Mouse (Mus musculus): ENCODE results near the gene Ankmy2.

Ankmy2 gene

DNA sequence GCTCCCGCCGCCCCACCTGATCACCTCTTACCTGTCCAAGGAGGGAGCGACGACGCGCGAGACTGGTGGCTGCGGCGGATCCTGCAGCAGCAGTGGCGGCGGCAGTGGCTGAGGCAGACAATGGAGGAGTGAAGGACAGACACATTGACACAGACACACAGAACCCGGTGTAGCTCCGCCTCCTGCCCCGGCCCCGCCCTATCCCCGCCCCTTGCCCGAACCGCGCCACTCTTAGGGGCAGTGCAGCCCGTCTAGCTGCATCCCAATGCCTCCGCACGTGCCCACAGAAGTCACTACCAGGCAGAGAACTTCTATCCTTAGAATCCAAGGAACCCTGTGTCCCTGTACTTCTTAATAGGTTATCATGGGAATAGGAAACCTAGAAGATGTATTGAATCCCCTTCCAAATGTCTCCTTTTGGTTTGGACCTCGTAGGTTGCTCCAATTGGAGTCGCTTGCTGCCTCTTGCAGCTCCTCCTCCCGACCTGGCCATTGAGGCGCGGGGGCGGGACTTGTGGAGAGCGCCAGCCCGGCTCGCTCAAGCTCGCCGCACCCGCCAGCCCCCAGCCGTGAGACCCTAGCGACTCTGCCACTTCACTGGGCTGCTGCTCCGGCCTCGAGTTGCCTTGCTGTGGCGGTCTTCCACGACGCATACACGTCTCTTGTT, at the start of gene Ankmy2:
Ankmy2 (plus strand) TSS at position 478 of the 667 bp plus-strand sequence.
- DNase-seq (ENCODE audit: low read depth, low spot score): peak; percentile 87

DNA sequence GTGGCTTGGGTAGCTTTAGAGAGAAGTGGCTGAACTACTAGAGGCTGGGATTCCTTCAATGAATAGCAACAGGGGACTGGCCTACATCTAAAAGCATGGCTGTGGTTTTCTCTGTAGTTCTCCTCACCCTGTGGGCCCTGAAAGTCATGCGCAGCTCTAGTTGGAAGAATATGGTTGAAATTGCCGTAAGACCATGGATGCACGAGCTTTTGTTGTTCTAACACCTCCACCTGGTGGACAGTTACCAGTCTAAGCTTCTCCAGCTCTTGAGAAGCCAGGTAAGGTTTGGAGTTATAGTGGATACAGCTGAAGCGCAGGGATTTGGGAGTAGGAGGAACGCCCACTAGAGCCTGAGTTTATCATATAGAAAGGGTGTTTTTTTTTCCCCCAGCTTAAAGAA, 48.5 kb upstream of the Ankmy2 start:
- no peak for DNase-seq (ENCODE audit: low read depth, low spot score)

DNA sequence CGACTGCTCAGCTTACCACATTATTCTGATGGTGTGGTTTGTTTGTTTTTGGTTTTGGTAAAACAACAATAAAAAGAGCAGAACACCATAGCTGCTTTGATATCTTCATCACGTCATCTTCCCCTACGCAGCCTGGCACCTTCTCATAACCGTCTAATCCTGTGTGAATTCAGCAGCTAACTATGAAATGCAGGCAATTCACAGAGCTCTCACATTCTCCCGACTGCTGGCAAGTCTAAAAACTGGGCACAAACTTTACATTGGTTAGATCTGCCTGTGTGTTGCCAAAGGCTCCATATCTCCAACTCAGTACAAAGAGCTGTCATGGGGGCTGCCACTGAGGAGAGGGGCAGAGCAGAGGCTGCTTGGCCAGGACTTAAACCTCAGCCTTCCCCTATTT, 46.5 kb upstream of the Ankmy2 start:
- no peak for DNase-seq (ENCODE audit: low read depth, low spot score)

DNA sequence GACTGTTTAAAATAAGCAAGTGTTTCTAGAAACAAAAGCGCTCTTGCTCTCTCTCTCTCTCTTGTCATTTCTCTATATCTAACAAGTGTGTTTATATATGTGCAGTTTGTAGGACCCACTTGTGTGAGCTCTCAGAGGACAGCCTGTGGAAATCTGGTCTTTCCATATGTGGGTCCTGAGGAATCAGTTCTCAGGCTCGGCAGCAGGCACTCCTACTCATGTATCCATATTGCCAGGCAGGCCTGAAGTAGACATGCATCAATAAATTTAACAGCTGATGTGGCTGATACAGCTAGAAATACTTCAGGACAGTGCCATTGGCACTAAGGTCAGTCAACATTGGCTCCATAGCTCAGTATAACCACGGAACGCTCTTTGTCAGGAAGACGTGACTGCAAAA, 45.8 kb upstream of the Ankmy2 start:
- DNase-seq (ENCODE audit: low read depth, low spot score): no peak

DNA sequence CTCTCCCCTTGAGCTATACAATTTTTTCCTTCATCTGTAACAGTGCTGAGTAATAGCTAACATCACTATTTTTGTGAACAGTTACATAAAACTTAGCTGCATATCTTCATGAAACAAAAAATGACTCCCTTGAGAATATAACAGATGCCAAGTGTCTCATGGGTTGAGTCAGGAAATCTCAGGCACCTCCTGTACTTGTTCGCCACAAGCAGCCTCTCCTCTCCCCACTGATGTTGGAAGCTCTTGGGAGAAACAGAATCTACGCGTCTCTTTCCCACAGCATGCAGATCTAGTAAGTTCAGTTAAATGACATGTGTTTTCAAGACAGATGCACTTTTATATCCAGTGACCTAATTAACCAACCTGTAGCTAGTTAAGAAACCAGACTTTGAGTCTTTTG, 44.8 kb upstream of the Ankmy2 start:
- peak; percentile 24 for DNase-seq (ENCODE audit: low read depth, low spot score)

DNA sequence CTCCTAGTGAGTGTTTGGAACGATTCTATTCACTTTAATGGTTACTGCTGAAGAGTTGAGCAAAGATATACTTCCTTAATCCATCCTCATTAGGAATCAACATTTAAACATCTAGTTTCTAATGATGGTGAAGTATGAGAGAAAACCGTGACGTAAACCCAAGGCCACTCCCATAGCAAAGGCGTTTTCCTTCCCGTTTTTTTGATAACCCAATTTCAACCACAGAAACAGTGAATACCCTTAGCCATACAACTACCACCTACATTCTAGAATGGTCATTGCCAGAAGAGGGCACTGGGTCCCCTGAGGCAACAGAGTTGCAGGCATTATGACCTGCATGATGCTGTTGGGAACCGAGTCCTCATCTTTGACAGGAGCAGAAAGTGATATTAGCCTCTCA, 39.8 kb upstream of the Ankmy2 start:
- no peak for DNase-seq (ENCODE audit: low read depth, low spot score)

DNA sequence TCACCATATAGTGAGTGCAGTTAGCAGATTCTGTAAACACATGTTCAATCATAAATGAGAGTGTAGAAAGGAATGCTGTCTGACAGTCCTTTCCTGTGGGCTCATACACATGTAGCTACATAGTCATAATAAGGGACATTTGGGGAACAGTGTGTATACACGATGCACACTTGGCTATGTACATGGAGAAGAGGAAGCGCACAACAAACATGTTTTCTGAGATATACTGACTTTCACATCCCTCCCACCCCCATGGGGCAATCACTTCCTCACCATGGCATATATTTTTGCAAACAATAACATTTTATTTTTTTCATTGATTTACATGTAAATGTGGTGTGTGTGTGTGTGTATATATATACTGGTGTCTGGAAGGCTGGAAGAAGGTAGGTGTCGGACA, 37.7 kb upstream of the Ankmy2 start:
- DNase-seq (ENCODE audit: low read depth, low spot score): no peak

DNA sequence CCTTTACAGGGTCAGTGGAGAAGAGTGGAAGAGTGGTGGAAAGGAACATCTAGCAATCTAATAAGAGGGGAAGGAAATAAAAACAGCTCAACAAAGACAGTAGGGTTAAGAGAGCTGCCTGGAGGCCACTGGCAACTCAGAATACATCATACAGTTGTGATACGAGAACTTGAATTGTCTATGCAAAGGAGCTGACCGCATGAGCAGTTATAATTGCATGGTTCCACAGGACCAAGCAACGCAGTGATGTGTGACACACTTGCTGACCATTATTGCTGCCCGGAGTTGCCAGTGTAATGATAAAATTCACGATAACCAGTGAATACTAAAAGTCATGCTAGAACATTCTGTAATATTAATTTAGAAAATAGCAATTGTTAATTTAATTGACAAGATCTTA, 30.9 kb upstream of the Ankmy2 start:
- no peak for DNase-seq (ENCODE audit: low read depth, low spot score)

DNA sequence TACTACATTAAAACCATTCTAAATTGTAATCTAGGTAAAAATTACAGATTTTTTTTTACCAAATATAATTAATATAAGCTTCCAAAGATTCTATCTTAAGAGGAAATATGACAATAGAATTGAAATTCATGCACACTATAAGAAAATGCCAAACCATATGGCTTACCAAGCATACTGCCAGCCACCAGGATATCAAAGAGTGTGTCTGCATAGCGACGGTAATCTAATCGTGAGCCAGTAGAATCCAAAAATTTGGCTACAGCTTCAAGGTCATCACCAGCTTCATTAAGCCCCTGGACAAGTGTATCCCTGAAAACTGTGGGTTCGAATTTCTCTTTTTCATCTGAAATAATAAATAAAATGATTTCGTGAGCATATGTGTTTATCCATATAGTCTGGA, 27.1 kb upstream of the Ankmy2 start:
- DNase-seq (ENCODE audit: low read depth, low spot score): no peak

DNA sequence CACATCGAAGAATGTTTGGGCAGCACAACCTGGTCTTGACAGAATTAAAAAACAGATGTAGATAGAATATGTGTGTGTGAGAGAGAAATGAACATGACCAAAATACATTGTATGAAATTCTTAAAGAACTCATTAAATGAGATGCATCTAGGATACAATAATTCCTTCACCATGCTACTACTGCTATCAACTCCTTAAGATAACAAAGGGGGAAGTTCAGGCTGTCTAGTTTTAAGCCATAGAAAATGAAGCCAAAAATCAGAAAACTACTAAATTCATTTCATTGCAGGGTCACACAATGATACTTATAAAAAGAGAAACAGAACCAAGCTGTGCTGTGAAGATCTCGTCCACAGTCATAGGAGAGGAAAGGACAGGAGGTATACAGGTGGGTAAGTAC, 24.7 kb upstream of the Ankmy2 start:
- DNase-seq (ENCODE audit: low read depth, low spot score): no peak

DNA sequence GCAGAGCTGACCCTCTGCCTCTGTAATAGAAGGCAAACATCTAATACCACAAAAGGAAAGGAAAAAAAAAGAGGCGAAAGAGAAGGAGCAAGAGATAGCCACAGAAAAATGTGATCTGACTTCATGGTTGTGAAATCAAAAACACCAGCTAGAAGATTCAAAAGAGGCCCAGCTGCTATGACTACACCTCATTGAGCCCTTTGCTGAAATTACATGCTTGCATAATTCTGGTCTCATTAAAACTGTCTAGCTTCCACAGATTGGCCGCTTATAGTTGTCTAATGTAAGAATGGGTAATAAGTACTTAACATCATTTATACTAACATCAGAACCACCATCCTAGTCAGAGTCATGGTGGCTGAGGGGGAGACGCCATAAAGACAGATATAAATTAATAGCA, 24.2 kb upstream of the Ankmy2 start:
- DNase-seq (ENCODE audit: low read depth, low spot score): no peak

DNA sequence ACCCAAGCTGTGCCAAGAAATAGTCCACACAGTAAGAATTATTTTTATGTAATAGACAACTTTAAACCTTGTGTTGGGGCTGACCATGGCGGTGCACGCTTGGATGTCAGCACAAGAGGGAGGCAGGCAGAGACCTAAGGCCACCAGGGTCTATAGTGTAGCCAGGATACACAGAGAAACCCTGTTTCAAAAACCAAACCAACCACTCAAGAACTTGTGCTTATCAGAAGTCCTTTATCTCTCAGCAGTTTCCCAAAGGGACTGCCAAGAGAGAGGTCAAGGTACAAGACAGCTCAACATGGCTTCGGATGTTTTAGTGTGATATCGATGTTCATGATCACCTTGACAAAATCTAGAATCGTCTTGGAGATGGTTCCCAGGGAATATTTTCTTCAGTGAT, 23.4 kb upstream of the Ankmy2 start:
- DNase-seq (ENCODE audit: low read depth, low spot score): no peak

DNA sequence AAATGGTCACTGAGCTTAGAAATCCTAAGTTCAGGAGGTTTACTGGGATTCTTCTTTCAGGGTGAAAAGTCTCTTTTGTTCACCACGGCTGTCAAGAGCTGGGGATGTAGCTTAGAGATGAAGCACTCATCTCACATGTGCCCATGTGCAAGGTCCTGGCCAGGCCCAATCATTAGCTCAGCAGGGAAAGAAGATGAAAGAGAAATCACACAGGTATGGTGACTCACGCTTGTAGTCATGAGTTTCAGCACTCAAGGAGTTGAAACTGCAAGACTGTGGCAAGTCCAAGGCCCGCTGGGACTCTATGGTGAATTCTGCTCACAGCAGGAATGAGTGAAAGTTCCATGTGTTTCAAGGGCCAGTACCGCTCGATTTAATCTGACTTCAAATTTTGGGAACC, 22.8 kb upstream of the Ankmy2 start:
- DNase-seq (ENCODE audit: low read depth, low spot score): no peak

DNA sequence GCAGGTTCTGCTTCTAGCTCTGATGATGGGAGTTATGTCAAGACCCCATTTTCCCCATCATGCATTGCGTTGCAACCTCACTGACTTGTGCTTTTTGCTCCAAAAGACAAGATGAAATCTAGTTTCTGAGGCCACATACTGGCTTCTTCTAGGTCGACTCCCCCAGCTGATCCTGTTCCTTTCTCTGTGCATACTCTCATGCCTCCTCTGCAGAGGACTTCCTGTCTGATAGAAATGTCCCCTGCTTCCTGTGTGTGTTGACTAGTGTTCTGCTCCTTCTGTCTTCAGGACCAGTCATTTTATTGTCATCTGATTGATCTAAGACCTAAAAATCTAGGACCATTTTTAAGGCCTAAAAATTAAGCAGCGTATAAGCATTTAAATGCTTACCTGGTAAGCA, 21.5 kb upstream of the Ankmy2 start:
- no peak for DNase-seq (ENCODE audit: low read depth, low spot score)

DNA sequence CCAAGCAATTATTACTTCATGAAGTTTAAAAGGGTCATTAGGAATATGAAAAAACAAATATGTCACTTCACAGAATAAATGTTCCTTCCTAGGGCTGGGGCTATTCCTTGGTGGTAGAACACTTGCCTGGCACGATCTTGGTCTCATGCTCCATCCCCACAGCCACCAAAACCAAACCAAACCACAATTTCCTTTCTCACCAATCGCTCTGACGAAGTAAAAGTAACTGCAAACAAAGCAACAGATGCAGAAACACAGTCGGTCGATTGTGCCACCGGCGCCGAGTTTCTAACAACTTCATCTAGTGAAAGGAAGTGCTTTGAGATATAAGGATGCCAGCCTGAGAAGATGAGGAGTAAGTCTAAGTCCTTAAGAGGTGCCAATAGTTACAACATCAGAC, 20.6 kb upstream of the Ankmy2 start:
- DNase-seq (ENCODE audit: low read depth, low spot score): no peak

DNA sequence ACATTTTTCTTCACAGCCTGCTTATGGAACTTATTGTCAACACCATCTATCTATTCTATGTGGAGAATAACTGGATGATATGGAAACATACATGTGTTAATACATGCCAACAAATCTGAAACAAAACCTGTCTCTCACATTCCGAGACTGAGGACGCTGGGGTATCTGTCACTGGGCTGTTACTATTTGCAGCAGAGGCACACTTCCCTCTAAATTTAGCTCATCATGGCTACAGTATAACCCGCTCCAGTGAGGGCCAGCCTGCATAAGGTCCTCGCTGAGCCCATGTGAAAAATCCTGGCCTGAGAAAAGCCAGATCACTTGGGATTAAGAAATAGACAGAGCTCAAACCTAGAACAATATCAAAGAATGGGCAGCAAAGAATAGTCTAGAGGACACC, 19.7 kb upstream of the Ankmy2 start:
- DNase-seq (ENCODE audit: low read depth, low spot score): peak; percentile 43

DNA sequence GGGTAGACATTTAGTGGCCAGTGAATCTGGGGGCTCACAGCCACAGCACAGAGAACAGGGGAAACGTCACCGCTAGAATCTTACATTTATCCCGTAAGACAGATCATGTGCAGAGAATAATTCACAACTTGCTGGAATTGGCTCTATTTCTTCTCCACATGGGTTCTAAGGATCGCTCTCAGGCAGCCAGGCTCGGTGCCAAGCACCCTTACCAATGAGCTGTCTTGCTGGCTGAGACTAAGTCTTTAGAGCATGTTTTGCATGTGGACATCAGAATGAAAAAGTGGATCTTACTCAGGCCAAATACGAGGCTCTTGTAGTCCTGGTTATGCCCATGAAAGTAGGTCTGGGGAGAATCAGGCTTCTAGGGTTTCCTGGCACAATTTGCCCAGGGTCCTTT, 16.5 kb upstream of the Ankmy2 start:
- no peak for DNase-seq (ENCODE audit: low read depth, low spot score)

DNA sequence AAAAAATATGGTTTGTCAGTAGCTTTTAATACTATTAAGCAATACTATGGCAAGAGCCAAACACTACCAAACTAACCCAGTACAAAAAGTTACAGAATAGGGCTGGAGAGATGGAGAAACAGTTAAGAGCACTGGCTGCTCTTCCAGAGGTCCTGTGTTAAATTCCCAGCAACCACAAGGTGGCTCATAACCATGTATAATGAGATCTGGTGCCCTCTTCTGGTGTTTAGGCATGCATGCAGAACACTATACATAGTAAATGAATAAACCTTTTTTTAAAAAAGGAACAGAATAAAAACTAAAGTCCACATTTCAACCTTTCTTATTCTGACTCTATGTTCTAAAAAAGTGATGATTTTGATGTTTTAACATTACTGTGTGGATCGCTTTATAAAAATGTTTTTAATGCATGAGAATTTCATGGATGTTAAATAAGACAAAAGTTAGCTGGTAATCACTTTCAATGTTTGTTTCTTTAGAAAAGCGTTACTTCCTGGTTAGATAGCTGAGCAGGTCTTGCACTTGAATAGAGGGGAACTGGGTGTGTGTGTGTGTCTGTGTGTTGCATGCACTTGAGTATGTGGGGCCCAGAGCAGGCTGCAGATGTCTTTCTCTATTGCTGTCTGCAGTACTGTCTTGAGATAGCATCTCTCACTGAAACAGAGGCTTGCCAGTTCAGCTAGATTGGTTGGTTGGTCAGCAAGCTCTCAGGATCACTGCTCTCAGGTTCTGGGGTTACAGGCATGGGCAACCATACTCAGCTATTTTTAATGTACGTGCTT, 10.5 kb upstream of the Ankmy2 start:
- DNase-seq (ENCODE audit: low read depth, low spot score): no peak

DNA sequence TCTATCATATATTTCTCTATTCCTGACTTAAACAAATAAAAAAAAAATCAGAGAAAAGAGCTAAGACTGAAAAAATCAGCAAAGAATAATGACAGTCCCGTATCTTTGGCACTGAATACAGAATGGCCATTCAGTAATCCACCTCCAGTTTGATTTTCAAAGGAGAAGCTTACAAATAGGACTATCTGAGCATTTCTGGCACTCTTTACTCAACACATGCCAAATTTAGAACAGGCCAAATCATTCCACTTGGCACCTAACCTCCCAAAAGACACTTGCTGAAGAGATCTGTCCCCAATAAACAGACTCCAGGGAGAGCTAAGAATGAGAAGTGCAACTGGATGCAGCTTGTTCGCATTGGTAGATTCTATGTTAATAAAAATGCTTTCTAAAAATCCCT, 6.6 kb upstream of the Ankmy2 start:
- peak; percentile 19 for DNase-seq (ENCODE audit: low read depth, low spot score)

DNA sequence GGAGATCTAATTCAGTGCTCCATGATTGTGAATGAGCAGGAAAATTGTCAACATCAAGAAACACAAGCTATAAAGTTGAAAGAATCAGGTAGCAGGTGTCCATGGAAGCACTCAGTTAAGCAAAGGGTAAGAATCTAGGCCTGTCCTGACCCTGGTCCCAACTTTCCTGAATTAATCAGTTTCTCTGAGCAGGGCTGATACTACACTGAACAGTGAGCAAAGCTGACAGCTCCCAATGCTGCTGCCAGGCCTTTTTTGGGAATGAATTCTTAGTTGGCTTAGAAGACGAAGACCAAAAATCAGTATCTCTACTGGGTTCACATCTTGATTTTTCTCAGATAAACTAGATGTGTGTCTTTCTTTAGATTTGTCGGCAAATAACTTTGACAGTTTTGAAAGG, 6.2 kb upstream of the Ankmy2 start:
- DNase-seq (ENCODE audit: low read depth, low spot score): no peak

DNA sequence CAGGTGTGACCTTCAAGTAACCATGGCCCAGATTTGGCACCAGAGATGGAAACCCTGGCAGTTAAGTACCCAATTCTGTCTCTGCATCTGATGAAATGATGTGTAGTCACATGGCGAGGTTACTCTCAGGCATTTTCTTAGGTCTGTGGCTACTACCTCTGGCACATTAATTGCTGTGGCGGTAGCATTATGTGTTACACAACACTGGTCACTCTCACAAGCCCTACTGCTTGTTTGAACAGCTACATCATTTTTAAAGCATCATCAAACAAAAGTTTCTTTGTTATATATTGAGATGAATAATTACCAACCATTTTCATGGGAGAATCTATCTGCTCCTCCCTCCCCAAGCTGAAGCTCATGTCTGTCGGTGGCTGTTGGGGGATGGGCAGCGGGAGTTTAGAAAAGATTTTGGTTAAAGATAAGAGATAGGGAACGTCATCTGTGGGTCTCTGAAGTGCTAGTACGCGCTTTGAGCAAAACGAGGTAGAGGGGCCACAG, 1.7 kb upstream of the Ankmy2 start:
- DNase-seq (ENCODE audit: low read depth, low spot score): peak; percentile 47

DNA sequence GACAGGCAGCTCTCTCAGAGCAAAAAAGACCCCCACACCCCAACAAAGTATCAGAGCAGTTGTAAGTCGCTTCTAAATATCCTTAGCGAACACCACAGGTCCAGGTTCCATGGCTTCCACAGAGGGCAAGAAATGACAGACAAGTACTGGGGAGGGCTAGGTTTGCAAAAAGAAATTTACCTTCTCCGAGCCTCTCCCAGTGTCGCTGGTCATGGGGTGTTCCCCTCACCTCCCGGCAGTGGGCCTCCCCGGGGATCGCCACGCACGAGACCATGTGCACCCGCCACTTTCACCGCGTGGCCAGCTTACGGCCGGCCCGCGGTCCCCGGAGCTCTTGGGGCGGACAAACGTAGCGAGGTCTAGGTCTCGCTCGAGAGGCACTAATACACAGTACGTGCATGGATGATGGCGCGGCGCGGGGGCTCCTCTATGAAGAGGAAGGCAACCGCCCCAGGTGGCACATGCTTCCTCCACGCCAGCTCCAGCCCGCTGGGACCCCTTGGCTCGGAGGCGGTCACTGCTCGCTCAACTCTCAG, 745 bp upstream of the Ankmy2 start:
- peak; percentile 15 for DNase-seq (ENCODE audit: low read depth, low spot score)

DNA sequence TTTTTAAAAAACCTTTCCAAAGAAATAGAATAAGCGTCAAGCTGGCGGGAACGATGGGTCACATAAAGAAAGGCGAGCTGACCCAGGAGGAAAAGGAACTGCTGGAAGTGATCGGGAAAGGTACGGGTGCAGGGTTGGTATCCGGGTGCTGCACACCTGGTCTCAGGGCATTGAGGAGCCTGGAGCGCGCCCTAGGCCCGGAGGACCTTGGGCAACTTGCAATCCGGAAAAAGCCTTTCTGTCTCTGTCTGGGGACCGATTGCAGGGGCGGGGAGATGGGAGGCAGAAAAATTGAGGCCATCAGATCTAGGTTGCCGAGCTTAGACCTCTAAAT, 357 bp downstream of the Ankmy2 start:
- no peak for DNase-seq (ENCODE audit: low read depth, low spot score)
